Mouse (Mus musculus): ENCODE measurements at regions not wholly inside any gene's neighbourhood (a gene's known extent, or its start where the extent isn't known, plus 50 kb on each side); places are given as distances from the start of the nearest gene placed in this dataset.

DNA sequence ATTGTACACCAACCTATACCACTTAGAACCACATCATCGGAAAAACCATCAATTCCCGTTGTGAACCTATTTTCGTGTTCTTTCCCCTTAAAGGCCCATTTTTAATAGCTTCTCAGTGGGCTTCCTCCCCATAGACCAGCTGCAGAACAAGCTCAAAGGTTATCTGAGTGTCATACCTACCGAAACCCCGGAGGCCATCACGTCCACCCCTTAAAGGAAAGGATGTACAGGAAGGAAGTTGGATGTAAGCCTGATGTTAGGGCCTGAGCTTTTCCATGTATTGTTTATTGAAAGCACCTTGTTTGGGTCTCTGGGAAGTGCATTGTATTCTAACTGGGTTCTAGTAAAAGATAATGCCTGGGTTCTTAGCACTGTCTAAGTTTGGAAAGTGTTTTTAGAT, 69.6 kb downstream of the Fam110c start:
- Histone ChIP-seq H3K27me3 (ENCODE audit: insufficient read depth, low read length) (no peaks in the 10 kb centered on the region), H3K9me3 (ENCODE audit: low read length) (no peaks in the 10 kb centered on the region), H3K9ac (replicated peaks; ENCODE audit: low read length, poor library complexity, severe bottlenecking) (no peak overlapping the region), H3K4me2 (ENCODE audit: low read depth, low read length, poor library complexity, severe bottlenecking) (no peak overlapping the region), H3K4me3 (ENCODE audit: low read depth, low read length) (no peak overlapping the region), H3K36me3 (ENCODE audit: insufficient read depth, low read length) (no peaks in the 10 kb centered on the region), H3K27ac (ENCODE audit: low read depth, low read length) (no peak overlapping the region), H3K4me1 (ENCODE audit: insufficient read depth, low read length) (no peaks in the 10 kb centered on the region)
- ATAC-seq (ENCODE audit: low FRiP score) (no peak), DNase-seq (ENCODE audit: low spot score) (no peak)
- no peak for TF ChIP-seq CTCF (IDR thresholded peaks at IDR 0.05)
- WGBS = 89% methylated on average over 6 of the region's 6 CpGs

DNA sequence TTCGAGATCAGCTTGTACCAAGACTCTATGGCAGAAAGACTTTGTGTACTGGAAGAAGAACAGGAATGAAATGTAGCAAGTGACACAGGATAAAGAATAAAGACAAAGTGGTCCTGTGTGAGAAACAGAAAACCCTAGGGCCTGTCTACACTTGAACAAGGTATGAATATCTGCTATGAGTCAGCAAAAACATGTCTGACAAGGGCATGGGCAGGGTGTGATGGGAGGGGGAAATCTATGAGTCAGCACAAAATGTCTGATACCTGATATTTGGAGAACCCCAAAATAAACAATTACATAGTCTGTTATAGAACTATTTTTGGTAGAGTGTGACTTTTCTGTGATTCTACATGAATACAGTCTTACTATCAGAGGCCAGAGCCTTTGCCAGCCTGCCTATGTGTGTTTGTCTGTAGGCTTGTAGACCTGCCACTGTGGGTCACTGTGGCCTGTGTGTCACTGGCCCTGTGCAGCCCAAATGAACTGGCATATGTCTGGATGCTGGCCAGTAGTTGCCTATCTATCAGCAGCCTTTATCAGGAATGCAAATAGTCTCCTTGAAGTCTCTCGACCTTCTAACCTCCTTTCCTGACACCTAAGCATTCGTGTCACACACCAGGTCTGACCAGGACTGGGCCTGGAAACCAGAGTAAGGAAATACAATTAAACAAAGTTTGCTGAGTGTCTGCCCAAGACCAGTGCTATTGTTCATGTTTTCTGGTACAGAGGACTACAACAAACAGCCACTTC, 71.5 kb downstream of the Fam110c start:
- no peak overlapping the region for H3K27ac ChIP-seq (ENCODE audit: low read depth, low read length)

DNA sequence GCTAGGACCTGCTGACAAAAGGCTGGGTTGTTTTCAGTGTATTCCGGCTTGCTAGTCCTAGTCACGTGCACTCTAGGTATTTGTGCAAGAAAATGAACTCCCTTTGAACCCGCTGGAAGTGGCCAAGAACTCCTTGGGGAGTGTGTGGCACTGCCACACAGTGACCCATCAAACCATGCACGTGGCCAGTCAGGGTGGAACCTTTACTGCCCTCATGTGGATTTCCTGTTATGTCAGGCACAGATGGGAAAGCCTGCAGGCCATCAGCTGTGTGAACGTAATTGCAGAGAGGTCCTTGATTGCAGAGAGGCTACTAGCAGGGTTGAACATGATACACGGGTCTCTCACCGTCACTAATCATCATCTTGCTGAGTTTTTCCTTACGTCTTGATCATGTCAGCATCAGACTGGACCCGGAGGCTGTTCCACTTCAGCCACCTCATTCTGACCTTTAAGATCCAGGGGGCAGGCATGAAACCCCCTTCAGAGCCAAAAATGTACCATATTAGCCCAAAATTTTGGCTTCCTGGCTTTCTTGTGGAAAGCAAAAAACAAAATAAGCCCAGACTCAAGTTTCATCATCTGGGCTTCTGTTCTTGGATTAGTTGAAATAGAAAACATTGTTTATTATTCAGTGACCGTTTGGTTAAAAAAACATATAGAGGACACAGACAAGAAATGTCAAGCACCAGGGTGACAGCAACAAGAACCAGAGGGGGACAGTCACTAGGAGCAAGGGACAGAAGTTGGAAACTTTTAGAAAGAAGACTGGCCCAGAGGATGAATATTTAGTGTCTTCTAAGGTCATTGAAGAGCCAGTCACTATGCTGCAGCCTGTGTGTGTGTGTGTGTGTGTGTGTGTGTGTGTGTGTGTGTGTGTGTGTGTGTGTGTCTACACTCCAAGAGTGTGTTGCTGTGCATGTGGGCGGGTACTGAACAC, 75.0 kb downstream of the Fam110c start:
- ATAC-seq (ENCODE audit: low FRiP score) (no peak), DNase-seq (ENCODE audit: low spot score) (no peak)
- no peak overlapping the region for H3K4me3 ChIP-seq (ENCODE audit: low read depth, low read length)
- TF ChIP-seq CTCF (IDR thresholded peaks at IDR 0.05) = no peak
- no peaks in the 10 kb centered on the region for H3K9me3 ChIP-seq (ENCODE audit: low read length)
- H3K27me3 ChIP-seq (ENCODE audit: insufficient read depth, low read length) = no peaks in the 10 kb centered on the region
- no peaks in the 10 kb centered on the region for H3K4me1 ChIP-seq (ENCODE audit: insufficient read depth, low read length)
- no peak overlapping the region for H3K9ac ChIP-seq (replicated peaks; ENCODE audit: low read length, poor library complexity, severe bottlenecking)
- no peaks in the 10 kb centered on the region for H3K36me3 ChIP-seq (ENCODE audit: insufficient read depth, low read length)
- WGBS = 77% methylated on average over 11 of the region's 11 CpGs
- no peak overlapping the region for H3K27ac ChIP-seq (ENCODE audit: low read depth, low read length)
- H3K4me2 ChIP-seq (ENCODE audit: low read depth, low read length, poor library complexity, severe bottlenecking) = no peak overlapping the region

More for the DNA sequence above, 71.5 kb downstream of the Fam110c start:
- 78% methylated on average over 3 of the region's 3 CpGs for WGBS
- Histone ChIP-seq H3K4me1 (ENCODE audit: insufficient read depth, low read length) (no peaks in the 10 kb centered on the region), H3K27me3 (ENCODE audit: insufficient read depth, low read length) (no peaks in the 10 kb centered on the region), H3K9ac (replicated peaks; ENCODE audit: low read length, poor library complexity, severe bottlenecking) (no peak overlapping the region), H3K9me3 (ENCODE audit: low read length) (no peaks in the 10 kb centered on the region), H3K4me3 (ENCODE audit: low read depth, low read length) (no peak overlapping the region), H3K4me2 (ENCODE audit: low read depth, low read length, poor library complexity, severe bottlenecking) (no peak overlapping the region), H3K36me3 (ENCODE audit: insufficient read depth, low read length) (no peaks in the 10 kb centered on the region)
- no peak for TF ChIP-seq CTCF (IDR thresholded peaks at IDR 0.05)
- DNase-seq (ENCODE audit: low spot score) (no peak), ATAC-seq (ENCODE audit: low FRiP score) (no peak)

DNA sequence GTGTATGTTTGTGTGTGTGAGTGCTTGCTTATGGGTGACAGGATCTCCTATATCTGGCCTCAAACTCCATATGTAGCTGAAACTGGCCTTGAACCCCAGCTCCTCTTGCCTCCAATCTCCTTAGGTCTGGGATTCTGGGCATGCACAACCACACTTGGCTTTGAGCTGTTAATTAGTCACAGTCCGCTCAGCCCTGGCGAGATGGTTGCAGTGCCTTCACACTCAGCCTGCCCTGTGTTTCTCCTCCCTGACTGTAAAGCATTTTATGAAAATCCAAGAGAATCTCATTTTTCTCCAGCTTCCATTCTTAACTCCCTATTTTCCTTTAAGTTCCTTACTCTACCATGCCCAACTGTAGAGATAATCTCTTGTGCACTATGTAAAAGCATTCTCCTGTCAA, 80.1 kb downstream of the Fam110c start:
- no peaks in the 10 kb centered on the region for H3K27me3 ChIP-seq (ENCODE audit: insufficient read depth, low read length)
- H3K4me2 ChIP-seq (ENCODE audit: low read depth, low read length, poor library complexity, severe bottlenecking) = no peak overlapping the region
- 55% methylated on average over 2 of the region's 2 CpGs for WGBS
- ATAC-seq (ENCODE audit: low FRiP score) = no peak
- no peaks in the 10 kb centered on the region for H3K36me3 ChIP-seq (ENCODE audit: insufficient read depth, low read length)
- no peak overlapping the region for H3K9ac ChIP-seq (replicated peaks; ENCODE audit: low read length, poor library complexity, severe bottlenecking)
- H3K27ac ChIP-seq (ENCODE audit: low read depth, low read length) = no peak overlapping the region
- no peak for DNase-seq (ENCODE audit: low spot score)
- H3K4me3 ChIP-seq (ENCODE audit: low read depth, low read length) = no peak overlapping the region
- H3K9me3 ChIP-seq (ENCODE audit: low read length) = no peaks in the 10 kb centered on the region
- TF ChIP-seq CTCF (IDR thresholded peaks at IDR 0.05) = no peak
- no peaks in the 10 kb centered on the region for H3K4me1 ChIP-seq (ENCODE audit: insufficient read depth, low read length)

DNA sequence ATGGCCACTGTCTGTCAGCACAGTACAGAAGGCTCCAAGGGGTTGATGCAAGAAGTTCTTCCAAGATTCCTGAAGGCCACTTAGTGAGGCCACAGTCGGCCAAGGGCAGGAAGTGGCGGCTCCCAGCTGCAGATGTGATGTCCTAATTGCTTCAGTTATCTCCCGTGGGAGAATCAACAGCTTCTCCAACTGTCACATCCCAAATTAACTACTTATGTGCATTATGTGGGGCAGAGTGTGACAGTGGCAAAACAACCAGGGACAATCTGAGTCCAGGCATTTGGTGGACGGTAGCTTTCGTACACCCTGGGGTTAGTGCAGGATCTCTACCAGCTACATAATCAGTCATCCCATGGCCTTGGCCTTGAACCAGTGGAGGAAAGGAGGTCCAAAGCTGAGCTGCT, 80.9 kb downstream of the Fam110c start:
- no peak for DNase-seq (ENCODE audit: low spot score)
- no peak for TF ChIP-seq CTCF (IDR thresholded peaks at IDR 0.05)
- Histone ChIP-seq H3K4me2 (ENCODE audit: low read depth, low read length, poor library complexity, severe bottlenecking) (no peak overlapping the region), H3K36me3 (ENCODE audit: insufficient read depth, low read length) (no peaks in the 10 kb centered on the region), H3K27ac (ENCODE audit: low read depth, low read length) (no peak overlapping the region), H3K4me3 (ENCODE audit: low read depth, low read length) (no peak overlapping the region), H3K27me3 (ENCODE audit: insufficient read depth, low read length) (no peaks in the 10 kb centered on the region), H3K9me3 (ENCODE audit: low read length) (no peaks in the 10 kb centered on the region), H3K4me1 (ENCODE audit: insufficient read depth, low read length) (no peaks in the 10 kb centered on the region), H3K9ac (replicated peaks; ENCODE audit: low read length, poor library complexity, severe bottlenecking) (no peak overlapping the region)
- WGBS = 75% methylated on average over 5 of the region's 5 CpGs
- no peak for ATAC-seq (ENCODE audit: low FRiP score)

Data from midbrain, postnatal 0 days (tissue).